Mouse (Mus musculus): ENCODE measurements around the gene Selenom.

- TF ChIP-seq CTCF (IDR thresholded peaks at IDR 0.05; ENCODE audit: control insufficient read depth, insufficient read depth, insufficient replicate concordance, low read depth, low read length) = no peak
- TF ChIP-seq POLR2A (IDR thresholded peaks at IDR 0.05; ENCODE audit: control insufficient read depth, low read depth, low read length) = no peak
Observed at GRCm38 (mm10) chr11:3536745-3537333, 22.4 kb downstream of the Selenom start.

Data from testis, adult 2 months (tissue).